Mouse (Mus musculus) myocyte (in vitro differentiated cells): ENCODE measurements around the gene Cuzd1.

Experiments used
- MAX ChIP-seq: IDR thresholded peaks from one replicate; pipeline ENCODE4 v1.6.1; 2011; ENCODE audit warnings: low read depth, mild to moderate bottlenecking, control low read depth
- MYOD1 ChIP-seq, 3 experiments: IDR thresholded peaks; one replicate each; pipeline ENCODE4 v1.6.1; 2011; ENCODE audit warnings: control low read depth in 2 of 3, low read depth in 2 of 3, mild to moderate bottlenecking in 2 of 3, moderate library complexity in 1 of 3; ENCODE audit not compliant: insufficient read length in 2 of 3, control insufficient read depth in 1 of 3
- POLR2A ChIP-seq: IDR thresholded peaks from one replicate; pipeline ENCODE4 v1.6.1; 2011; ENCODE audit warnings: low read depth, mild to moderate bottlenecking, control low read depth, moderate library complexity; ENCODE audit not compliant: insufficient read length
- POLR2AphosphoS2 ChIP-seq: IDR thresholded peaks from one replicate; pipeline ENCODE4 v1.6.1; 2011; ENCODE audit warnings: low read depth, control low read depth; ENCODE audit not compliant: insufficient read length
- SRF ChIP-seq: IDR thresholded peaks from one replicate; pipeline ENCODE4 v1.6.1; 2011; ENCODE audit warnings: low read depth; ENCODE audit not compliant: control insufficient read depth, insufficient read length
- TCF12 ChIP-seq: IDR thresholded peaks from one replicate; pipeline ENCODE4 v1.6.1; 2011; ENCODE audit warnings: mild to moderate bottlenecking, control low read depth; ENCODE audit not compliant: poor library complexity, insufficient read depth, severe bottlenecking
- TCF3 ChIP-seq: IDR thresholded peaks from one replicate; pipeline ENCODE4 v1.6.1; 2011; ENCODE audit warnings: low read depth, control low read depth; ENCODE audit not compliant: insufficient read length
- USF1 ChIP-seq: IDR thresholded peaks from one replicate; pipeline ENCODE4 v1.6.1; 2011; ENCODE audit warnings: low read depth, mild to moderate bottlenecking, control low read depth, moderate library complexity

DNA sequence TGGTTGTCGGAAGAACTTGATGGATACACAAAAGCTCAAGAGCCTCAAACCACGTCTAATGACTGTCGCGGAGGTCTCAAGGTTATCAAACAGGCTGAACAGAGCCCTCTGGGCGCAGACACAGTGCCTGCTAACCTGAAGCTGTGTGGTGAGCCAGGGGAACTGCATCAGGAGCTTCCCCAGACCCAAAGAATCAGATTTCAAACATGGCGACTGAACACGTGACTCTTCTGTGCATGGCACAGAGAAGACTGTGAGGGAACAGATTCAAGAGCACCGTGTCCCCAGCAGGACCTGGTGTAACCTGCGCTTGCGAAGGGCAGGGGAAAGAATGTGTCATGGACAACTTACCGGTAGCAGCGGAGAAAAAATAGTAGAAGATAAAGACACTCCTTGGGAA, 4.5 kb downstream of the Cuzd1 start:
- no peak for TF ChIP-seq USF1
- TF ChIP-seq POLR2A, result no peak
- no peak for TF ChIP-seq TCF12
- TF ChIP-seq MAX, result no peak
- TF ChIP-seq SRF, result no peak
- TF ChIP-seq POLR2AphosphoS2, result no peak
- TF ChIP-seq MYOD1 (IDR thresholded peaks at IDR 0.05; ENCODE audit: control insufficient read depth in 1 of 3, insufficient read length in 2 of 3, low read depth in 2 of 3), result no peak
- no peak for TF ChIP-seq TCF3
